Mouse (Mus musculus): ENCODE measurements around the gene Slit3.

- TF ChIP-seq CTCF (conservative IDR thresholded peaks at IDR 0.05; ENCODE audit: low read length) (peak; percentile 99), POU5F1 (IDR thresholded peaks at IDR 0.05; ENCODE audit: borderline replicate concordance, low read length) (no peak), NANOG (IDR thresholded peaks at IDR 0.05; ENCODE audit: borderline replicate concordance, low read length) (no peak)
Measured at GRCm38 (mm10) chr11:35693136-35693535, 572.1 kb downstream of the Slit3 start.

Data from E14TG2a.4 (cell line).